Mouse (Mus musculus): Measurements from ENCODE around the gene Kazn. TPM values are rescaled to one million over a fixed set of nuclear protein-coding genes. Genes with fewer than 3 reads are reported as not detected.

The Kazn gene
- polyA plus RNA-seq, 1 experiment from 2014 or later, result 13.7 TPM

DNA sequence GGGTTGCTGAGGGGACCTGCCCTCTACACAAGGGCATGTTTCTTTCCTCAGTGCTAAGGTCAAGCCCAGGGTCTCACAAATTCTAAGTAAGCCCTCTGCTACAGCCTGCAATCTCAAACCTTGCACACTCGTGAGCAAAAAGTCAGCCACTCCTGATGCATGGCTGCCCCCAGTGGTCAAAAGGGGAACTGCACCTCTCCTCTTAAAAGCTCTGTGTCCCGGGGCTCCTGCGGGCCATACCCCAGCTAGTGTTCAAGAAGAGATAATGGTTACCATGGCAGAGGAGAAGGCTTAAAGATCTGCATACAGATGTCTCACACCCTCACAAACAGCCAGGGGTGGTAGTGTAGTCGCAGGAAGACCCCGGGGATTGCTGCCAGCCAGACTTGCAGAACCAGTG is 9.2 kb upstream of the Kazn start:
- no peak overlapping the region for H3K4me3 ChIP-seq (ENCODE audit: low read depth, low read length)
- H3K4me1 ChIP-seq (replicated peaks; ENCODE audit: control insufficient read depth, insufficient read depth, low read length), result peaks cover 10% of the 10 kb centered on the region
- H3K36me3 ChIP-seq (ENCODE audit: control insufficient read depth, insufficient read depth, low read length), result no peaks in the 10 kb centered on the region
- no peaks in the 10 kb centered on the region for H3K27me3 ChIP-seq (replicated peaks; ENCODE audit: control insufficient read depth, insufficient read depth, low read length)
- DNase-seq (ENCODE audit: low spot score) (peak; percentile 97), ATAC-seq (replicated peaks; ENCODE audit: low FRiP score, low TSS enrichment, low read depth) (peak; percentile 38; the same call in 1 of the 2 replicates)
- H3K27ac ChIP-seq (ENCODE audit: low read depth), result no peak overlapping the region
- H3K4me2 ChIP-seq (ENCODE audit: low read length), result no peak overlapping the region
- 7% methylated on average over 5 of the region's 5 CpGs for WGBS
- H3K9ac ChIP-seq (ENCODE audit: low read length), result no peak overlapping the region
- no peaks in the 10 kb centered on the region for H3K9me3 ChIP-seq (ENCODE audit: control insufficient read depth, low read length)

DNA sequence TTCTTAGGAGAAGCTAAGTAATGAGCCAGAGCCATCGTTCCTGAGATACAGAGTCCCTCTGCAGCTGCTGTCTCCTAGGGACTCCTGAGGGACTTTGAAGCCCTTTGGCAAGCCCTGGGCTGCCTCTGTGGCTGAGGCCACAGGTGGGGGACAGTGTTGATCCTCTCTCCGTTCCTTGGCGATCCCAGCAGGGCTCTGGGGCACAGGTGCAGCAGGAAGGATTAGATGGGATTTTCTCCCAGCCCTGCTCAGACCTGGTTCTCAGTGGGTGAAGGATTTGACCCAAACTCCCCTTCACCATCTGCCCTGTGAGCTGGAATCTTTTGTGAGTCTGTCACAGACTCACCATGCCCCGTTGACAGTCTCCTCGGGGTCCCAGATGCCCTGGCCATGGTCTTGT is 7.5 kb upstream of the Kazn start:
- 36% methylated on average over 5 of the region's 5 CpGs for WGBS
- ATAC-seq (replicated peaks; ENCODE audit: low FRiP score, low TSS enrichment, low read depth) (no peak), DNase-seq (ENCODE audit: low spot score) (no peak)
- H3K9me3 ChIP-seq (ENCODE audit: control insufficient read depth, low read length), result no peaks in the 10 kb centered on the region
- no peak overlapping the region for H3K27ac ChIP-seq (ENCODE audit: low read depth)
- peaks cover 6% of the 10 kb centered on the region for H3K4me1 ChIP-seq (replicated peaks; ENCODE audit: control insufficient read depth, insufficient read depth, low read length)
- no peaks in the 10 kb centered on the region for H3K36me3 ChIP-seq (ENCODE audit: control insufficient read depth, insufficient read depth, low read length)
- no peaks in the 10 kb centered on the region for H3K27me3 ChIP-seq (replicated peaks; ENCODE audit: control insufficient read depth, insufficient read depth, low read length)
- H3K4me3 ChIP-seq (ENCODE audit: low read depth, low read length), result no peak overlapping the region
- no peak overlapping the region for H3K9ac ChIP-seq (ENCODE audit: low read length)
- H3K4me2 ChIP-seq (ENCODE audit: low read length), result no peak overlapping the region

DNA sequence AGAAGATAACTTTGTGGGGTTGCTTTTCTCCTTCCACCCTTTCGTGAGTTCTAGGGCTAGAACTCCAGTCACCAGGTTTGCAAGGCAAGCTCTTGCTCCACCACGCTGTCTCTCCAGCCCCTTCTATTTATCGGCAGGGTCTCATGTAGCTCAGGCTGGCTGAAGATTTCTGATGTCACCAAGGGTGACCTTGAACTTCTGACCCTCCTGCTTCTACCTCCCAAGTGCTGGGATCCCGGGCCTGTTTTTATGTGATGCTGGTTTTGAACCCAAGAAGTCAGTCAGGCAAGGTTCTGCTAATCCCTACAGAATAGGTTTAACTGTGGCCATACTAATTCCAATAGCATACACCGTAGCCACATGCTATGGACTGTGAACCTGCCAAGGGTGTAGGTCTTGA is 5.4 kb upstream of the Kazn start:
- H3K27ac ChIP-seq (ENCODE audit: low read depth), result no peak overlapping the region
- H3K9ac ChIP-seq (ENCODE audit: low read length), result no peak overlapping the region
- no peaks in the 10 kb centered on the region for H3K36me3 ChIP-seq (ENCODE audit: control insufficient read depth, insufficient read depth, low read length)
- H3K9me3 ChIP-seq (ENCODE audit: control insufficient read depth, low read length), result no peaks in the 10 kb centered on the region
- H3K4me1 ChIP-seq (replicated peaks; ENCODE audit: control insufficient read depth, insufficient read depth, low read length), result no peaks in the 10 kb centered on the region; the same call in 1 of the 2 replicates
- no peaks in the 10 kb centered on the region for H3K27me3 ChIP-seq (replicated peaks; ENCODE audit: control insufficient read depth, insufficient read depth, low read length)
- 87% methylated on average over 5 of the region's 5 CpGs for WGBS
- DNase-seq (ENCODE audit: low spot score), result no peak
- no peak overlapping the region for H3K4me3 ChIP-seq (ENCODE audit: low read depth, low read length)
- no peak overlapping the region for H3K4me2 ChIP-seq (ENCODE audit: low read length)
- ATAC-seq (replicated peaks; ENCODE audit: low FRiP score, low TSS enrichment, low read depth), result no peak

DNA sequence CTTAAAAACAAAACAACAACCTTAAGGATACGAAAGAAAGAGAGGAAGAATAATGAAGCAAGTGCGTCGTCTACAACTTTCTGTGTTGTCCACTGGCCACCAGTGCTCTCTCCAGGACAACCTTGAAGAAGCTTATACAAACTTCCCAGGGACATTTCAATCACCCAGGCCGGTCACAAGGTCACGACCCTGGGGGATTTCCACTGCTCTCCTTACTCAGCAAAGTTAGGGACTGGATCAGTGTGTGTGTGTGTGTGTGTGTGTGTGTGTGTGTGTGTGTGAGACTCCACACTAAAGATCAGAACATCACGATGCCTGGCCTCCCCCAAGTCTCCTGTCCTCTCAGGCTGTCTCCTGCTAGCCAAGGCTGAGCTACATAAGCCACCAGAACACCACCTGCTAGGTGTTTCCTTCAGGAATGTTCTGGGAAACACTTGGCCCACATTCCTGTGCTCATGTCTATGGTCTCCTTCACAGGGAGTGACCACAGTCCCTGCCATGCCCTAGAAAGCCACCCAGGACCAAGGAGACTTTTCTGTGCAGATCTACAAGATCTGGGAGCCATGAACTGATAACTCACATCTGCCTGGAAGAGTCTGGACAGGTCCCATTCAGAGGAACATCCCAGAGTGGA is 3.7 kb upstream of the Kazn start:
- 83% methylated on average over 6 of the region's 6 CpGs for WGBS
- DNase-seq (ENCODE audit: low spot score) (no peak), ATAC-seq (replicated peaks; ENCODE audit: low FRiP score, low TSS enrichment, low read depth) (no peak)
- no peak overlapping the region for H3K27ac ChIP-seq (ENCODE audit: low read depth)
- H3K36me3 ChIP-seq (ENCODE audit: control insufficient read depth, insufficient read depth, low read length), result no peaks in the 10 kb centered on the region
- no peak overlapping the region for H3K4me3 ChIP-seq (ENCODE audit: low read depth, low read length)
- no peaks in the 10 kb centered on the region for H3K9me3 ChIP-seq (ENCODE audit: control insufficient read depth, low read length)
- H3K4me2 ChIP-seq (ENCODE audit: low read length), result no peak overlapping the region
- peaks cover 5% of the 10 kb centered on the region for H3K4me1 ChIP-seq (replicated peaks; ENCODE audit: control insufficient read depth, insufficient read depth, low read length)
- H3K9ac ChIP-seq (ENCODE audit: low read length), result no peak overlapping the region
- no peaks in the 10 kb centered on the region for H3K27me3 ChIP-seq (replicated peaks; ENCODE audit: control insufficient read depth, insufficient read depth, low read length)

DNA sequence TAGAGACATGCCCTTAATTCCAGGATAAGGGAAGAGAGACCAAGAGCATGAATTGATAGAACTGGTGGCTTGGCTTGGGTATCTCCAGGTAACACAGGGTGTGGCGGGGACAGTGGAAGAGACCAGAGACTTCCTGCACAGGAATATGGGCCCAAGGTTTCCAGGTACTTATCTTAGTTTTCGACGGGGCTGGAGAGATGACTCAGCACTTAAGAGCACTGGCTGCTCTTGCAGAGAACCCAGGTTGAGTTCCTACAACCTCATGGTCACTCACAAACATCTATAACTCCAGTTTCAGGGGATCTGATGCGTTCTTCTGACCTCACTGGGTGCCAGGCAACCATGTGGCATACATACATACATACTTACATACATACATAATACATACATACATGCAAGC is 3.0 kb upstream of the Kazn start:
- no peak overlapping the region for H3K4me3 ChIP-seq (ENCODE audit: low read depth, low read length)
- no peak overlapping the region for H3K27ac ChIP-seq (ENCODE audit: low read depth)
- H3K27me3 ChIP-seq (replicated peaks; ENCODE audit: control insufficient read depth, insufficient read depth, low read length), result no peaks in the 10 kb centered on the region
- no peaks in the 10 kb centered on the region for H3K9me3 ChIP-seq (ENCODE audit: control insufficient read depth, low read length)
- peaks cover 12% of the 10 kb centered on the region for H3K4me1 ChIP-seq (replicated peaks; ENCODE audit: control insufficient read depth, insufficient read depth, low read length)
- H3K9ac ChIP-seq (ENCODE audit: low read length), result no peak overlapping the region
- no peaks in the 10 kb centered on the region for H3K36me3 ChIP-seq (ENCODE audit: control insufficient read depth, insufficient read depth, low read length)
- no peak overlapping the region for H3K4me2 ChIP-seq (ENCODE audit: low read length)
- ATAC-seq (replicated peaks; ENCODE audit: low FRiP score, low TSS enrichment, low read depth), result no peak
- WGBS, result 77% methylated on average over 4 of the region's 4 CpGs
- no peak for DNase-seq (ENCODE audit: low spot score)

DNA sequence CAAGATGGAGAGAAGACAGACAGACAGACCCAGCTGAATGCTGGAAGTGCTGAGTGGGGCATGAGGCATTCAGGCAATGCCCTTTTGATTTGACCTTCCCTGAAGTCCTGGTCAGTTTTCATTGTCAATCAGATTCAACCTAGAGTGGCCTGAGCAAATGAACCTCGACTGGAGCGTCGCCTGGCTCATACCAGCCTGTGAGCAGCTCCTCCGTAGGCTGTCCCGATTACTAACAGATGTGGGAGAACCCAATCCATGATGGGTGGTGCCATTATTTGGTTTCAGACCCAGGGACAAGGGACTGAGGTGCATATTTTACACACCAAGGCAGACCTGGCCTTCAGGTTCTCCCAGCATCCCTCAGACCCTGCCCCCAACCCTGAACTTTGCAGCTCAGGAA is 1.7 kb upstream of the Kazn start:
- Histone ChIP-seq H3K27ac (ENCODE audit: low read depth) (no peak overlapping the region), H3K4me1 (replicated peaks; ENCODE audit: control insufficient read depth, insufficient read depth, low read length) (peaks cover 24% of the 10 kb centered on the region), H3K27me3 (replicated peaks; ENCODE audit: control insufficient read depth, insufficient read depth, low read length) (no peaks in the 10 kb centered on the region), H3K4me3 (ENCODE audit: low read depth, low read length) (no peak overlapping the region), H3K9me3 (ENCODE audit: control insufficient read depth, low read length) (no peaks in the 10 kb centered on the region), H3K36me3 (ENCODE audit: control insufficient read depth, insufficient read depth, low read length) (no peaks in the 10 kb centered on the region), H3K4me2 (ENCODE audit: low read length) (no peak overlapping the region), H3K9ac (ENCODE audit: low read length) (no peak overlapping the region)
- DNase-seq (ENCODE audit: low spot score), result no peak
- 83% methylated on average over 5 of the region's 5 CpGs for WGBS
- no peak for ATAC-seq (replicated peaks; ENCODE audit: low FRiP score, low TSS enrichment, low read depth)

DNA sequence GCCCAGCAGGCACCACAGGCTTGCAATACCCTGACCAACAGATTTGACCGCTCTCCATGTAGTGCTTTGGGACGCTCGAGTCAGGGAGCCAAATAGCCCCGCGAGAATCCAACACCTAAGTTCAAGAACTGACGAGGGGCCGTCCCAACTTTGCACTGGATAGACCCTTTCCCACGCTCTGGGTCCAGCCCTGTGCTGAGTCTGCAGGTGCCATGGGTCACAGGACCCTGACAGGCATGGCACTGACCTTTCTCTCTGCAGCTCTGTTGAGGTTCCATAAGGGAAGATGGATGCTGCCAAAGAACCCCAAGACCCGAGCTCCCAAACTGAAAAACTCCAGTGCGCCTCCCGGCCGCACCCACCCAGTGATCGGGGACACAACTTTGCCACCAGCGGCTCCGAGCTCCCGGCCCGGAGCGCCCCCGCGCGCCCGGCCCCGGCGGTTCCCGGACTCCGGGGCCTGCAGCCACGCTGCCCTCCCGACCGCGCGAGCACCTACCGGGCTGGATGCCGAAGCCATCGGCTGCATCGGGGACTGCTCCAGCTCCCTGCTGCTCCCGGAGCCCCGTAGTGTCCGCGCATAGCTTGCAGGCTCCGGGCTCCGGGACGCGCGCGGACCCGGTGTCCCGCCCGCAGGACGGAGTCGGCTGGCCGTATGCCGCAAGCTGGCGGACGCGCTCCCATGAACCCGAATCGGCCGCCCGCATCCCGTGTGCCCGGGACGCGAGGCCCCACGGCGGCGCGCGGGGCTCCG is 538 bp downstream of the Kazn start:
- DNase-seq (ENCODE audit: low spot score), result peak; percentile 79
- Histone ChIP-seq H3K27ac (ENCODE audit: low read depth) (peak overlapping the region; percentile 74; the same call in 1 of the 2 replicates), H3K9ac (ENCODE audit: low read length) (peak overlapping the region; percentile 63), H3K4me1 (replicated peaks; ENCODE audit: control insufficient read depth, insufficient read depth, low read length) (peaks cover 35% of the 10 kb centered on the region), H3K4me3 (ENCODE audit: low read depth, low read length) (peak overlapping the region; percentile 57), H3K36me3 (ENCODE audit: control insufficient read depth, insufficient read depth, low read length) (no peaks in the 10 kb centered on the region), H3K27me3 (replicated peaks; ENCODE audit: control insufficient read depth, insufficient read depth, low read length) (no peaks in the 10 kb centered on the region), H3K4me2 (ENCODE audit: low read length) (peak overlapping the region; percentile 71), H3K9me3 (ENCODE audit: control insufficient read depth, low read length) (no peaks in the 10 kb centered on the region)
- WGBS, result under 1% methylated on average over 63 of the region's 69 CpGs
- ATAC-seq (replicated peaks; ENCODE audit: low FRiP score, low TSS enrichment, low read depth), result peak; percentile 70

DNA sequence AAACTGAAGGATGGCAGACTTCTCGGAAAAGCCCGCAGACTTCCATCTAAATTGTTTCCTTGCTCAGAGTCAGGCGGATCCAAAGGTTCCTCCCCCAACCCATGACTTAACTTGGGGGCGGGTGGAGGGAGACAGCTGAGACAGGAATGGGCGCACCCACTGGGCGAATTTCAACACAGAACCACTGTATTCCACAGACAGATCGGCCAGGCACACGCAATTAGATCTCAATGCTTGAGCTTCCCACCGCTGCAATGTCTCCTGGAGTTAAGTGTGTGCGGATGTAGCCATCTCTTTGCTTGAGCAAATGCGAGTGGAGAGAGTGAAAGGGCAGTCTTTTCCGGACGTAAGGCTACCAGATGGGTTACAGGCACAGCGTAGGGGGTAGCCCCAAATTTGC is 1.2 kb downstream of the Kazn start:
- Histone ChIP-seq H3K27me3 (replicated peaks; ENCODE audit: control insufficient read depth, insufficient read depth, low read length) (no peaks in the 10 kb centered on the region), H3K9ac (ENCODE audit: low read length) (peak overlapping the region; percentile 63), H3K4me3 (ENCODE audit: low read depth, low read length) (peak overlapping the region; percentile 57), H3K9me3 (ENCODE audit: control insufficient read depth, low read length) (no peaks in the 10 kb centered on the region), H3K27ac (ENCODE audit: low read depth) (peak overlapping the region; percentile 74; the same call in 1 of the 2 replicates), H3K4me2 (ENCODE audit: low read length) (peak overlapping the region; percentile 71), H3K36me3 (ENCODE audit: control insufficient read depth, insufficient read depth, low read length) (no peaks in the 10 kb centered on the region), H3K4me1 (replicated peaks; ENCODE audit: control insufficient read depth, insufficient read depth, low read length) (peaks cover 38% of the 10 kb centered on the region)
- no peak; the same call in 1 of the 2 replicates for ATAC-seq (replicated peaks; ENCODE audit: low FRiP score, low TSS enrichment, low read depth)
- DNase-seq (ENCODE audit: low spot score), result no peak
- WGBS, result 6% methylated on average over 14 of the region's 14 CpGs

DNA sequence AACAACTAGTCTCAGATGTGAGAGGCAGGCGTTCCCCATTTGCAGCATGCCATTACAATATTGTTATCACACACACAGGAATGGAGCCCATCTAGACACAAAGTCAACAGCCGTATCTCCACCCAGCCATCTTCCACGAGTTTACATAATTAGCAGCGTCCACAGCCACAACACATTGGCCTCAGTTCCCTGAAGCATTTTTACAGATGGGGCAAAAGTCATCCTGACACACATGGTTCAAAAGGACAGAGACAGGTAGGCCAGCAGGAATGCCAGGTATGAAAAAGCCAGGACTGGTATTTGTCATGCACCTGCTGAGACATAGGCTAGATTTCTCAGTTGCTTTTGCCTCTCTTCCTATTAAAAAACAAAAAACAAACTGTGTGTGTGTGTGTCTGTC is 2.5 kb downstream of the Kazn start:
- DNase-seq (ENCODE audit: low spot score), result no peak
- no peaks in the 10 kb centered on the region for H3K27me3 ChIP-seq (replicated peaks; ENCODE audit: control insufficient read depth, insufficient read depth, low read length)
- 65% methylated on average over 4 of the region's 4 CpGs for WGBS
- no peaks in the 10 kb centered on the region for H3K9me3 ChIP-seq (ENCODE audit: control insufficient read depth, low read length)
- H3K4me1 ChIP-seq (replicated peaks; ENCODE audit: control insufficient read depth, insufficient read depth, low read length), result peaks cover 38% of the 10 kb centered on the region
- H3K4me3 ChIP-seq (ENCODE audit: low read depth, low read length), result no peak overlapping the region
- ATAC-seq (replicated peaks; ENCODE audit: low FRiP score, low TSS enrichment, low read depth), result no peak
- H3K27ac ChIP-seq (ENCODE audit: low read depth), result no peak overlapping the region
- no peaks in the 10 kb centered on the region for H3K36me3 ChIP-seq (ENCODE audit: control insufficient read depth, insufficient read depth, low read length)
- H3K4me2 ChIP-seq (ENCODE audit: low read length), result no peak overlapping the region
- no peak overlapping the region for H3K9ac ChIP-seq (ENCODE audit: low read length)

Measured in intestine, embryonic 14.5 days (tissue).